Mouse (Mus musculus) spleen, embryonic (tissue): ENCODE results near the gene 9130230L23Rik.

Source experiments
- CTCF ChIA-PET: fragments of 350-600 bp; sonication (Branson Sonifier 250); formaldehyde crosslinking; loops from one replicate; lab custom pipeline; 2022; lab: Charles Lee

9130230L23Rik gene

DNA sequence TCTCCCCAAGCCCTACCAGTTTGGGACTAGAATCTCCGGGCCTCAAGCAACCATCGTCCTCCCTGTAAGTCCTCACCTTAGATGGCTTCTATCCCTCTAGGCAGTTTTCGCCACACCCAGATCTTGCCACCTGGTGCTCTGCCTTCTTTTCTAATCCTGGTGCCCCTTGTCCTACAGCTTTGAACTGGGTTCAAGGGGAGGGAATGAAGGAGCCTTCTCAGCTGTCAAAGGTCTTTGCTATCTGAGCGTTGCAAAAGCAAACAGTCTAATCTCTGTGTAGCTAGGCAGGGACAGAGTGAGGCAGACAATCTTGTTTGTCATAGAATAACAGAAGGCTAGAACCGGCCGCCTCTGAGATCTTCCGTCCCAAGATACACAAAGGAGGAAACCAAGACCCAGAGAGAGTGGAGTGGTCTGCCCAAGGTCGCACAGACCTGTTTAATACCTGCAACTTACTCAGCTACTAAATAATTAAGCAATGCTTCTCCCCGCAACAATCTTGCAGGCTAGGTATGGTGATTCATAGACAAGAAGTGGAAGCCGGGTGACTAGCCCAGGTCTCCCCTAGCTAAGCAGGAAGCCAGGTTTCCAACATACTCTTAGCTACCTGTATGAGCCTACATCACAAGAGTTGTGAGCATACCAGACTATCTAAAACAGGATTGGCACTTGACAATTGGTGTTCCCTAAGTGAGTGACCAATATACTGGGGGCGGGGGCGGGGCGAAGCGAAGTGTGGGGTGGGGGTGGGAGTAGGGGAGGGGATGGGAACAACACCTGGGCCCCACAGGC is at the start of gene 9130230L23Rik:
TSS of gene 9130230L23Rik (minus strand) at position 152 of the 792 bp plus-strand sequence.
- CTCF ChIA-PET = no interaction called here

DNA sequence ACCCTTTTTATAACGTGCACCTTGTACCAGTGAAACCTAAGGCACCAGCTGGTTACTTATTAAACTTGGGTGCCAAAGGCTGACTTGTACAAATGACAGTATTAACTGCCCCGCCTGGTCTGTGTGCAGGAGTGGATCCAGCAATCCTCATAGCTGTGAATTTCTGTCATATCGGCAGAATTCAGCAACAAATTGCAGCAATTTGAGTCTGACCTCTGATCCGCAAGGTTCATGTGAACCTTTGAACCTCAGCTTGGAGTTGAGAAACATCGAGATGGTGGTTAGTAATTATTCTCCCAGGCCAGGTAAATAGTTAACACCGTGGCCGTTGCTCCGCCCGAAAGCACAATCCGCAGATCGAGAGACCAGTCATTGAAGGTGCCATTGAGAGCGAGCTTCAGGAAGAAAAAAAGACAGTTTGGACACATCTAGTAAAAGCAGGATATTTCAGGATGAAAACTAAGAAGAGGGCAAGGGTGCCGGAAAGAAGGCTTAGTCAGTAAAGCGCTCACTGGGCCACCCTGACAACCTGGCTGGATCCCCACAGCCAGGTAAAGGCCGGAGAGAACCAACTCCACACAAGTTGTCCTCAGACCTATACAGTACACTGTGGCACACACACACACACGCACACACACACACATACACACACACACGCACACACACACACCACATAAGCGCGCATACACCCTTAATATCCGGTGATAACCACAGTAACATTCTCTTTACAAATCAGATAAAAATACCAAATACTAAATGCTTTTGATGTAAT is 48.9 kb upstream of the 9130230L23Rik start:
- CTCF ChIA-PET = no interaction called here

DNA sequence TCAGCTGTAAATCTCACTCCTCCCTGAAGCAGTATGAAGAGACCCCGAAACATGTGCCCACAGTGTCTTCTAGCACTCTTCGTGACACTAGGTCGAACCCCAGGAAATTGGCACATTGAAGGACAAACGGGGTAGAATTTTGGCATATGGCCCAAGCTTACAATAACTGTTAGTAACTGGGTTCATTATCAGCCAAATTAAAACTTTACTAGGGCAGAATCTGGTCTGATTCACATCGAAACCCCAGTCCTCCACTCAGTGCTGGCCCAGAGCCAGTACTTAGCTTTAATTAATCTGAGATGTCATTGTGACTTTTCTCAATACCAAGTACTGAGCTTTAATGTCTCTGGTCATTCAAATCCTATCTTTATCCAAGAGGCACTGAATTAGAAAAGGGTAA is 46.8 kb upstream of the 9130230L23Rik start:
- CTCF ChIA-PET = interaction anchor here (0.5 kb wide), 1 partner anchor 40 kb away, joined by 5 read pairs; no protein-coding TSS in a partner anchor

DNA sequence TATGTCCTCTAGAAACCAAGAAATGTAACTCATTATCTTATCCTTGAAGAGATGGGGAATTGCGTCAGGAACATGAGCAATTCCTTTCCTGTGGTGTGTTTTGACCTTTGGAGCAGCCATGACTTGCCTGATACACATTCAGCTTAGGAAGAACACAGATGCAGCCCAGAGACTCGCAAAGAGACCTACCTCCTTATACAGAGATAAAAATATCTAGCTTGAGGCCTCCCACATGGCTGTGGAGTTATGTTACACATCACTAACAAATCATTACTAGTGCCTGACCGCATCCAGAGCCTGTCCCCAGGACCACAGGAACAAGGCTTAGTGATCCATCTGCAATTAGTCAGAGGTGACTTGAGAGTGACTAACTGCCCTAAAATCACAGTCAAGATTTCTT is 42.3 kb upstream of the 9130230L23Rik start:
- CTCF ChIA-PET = no interaction called here

DNA sequence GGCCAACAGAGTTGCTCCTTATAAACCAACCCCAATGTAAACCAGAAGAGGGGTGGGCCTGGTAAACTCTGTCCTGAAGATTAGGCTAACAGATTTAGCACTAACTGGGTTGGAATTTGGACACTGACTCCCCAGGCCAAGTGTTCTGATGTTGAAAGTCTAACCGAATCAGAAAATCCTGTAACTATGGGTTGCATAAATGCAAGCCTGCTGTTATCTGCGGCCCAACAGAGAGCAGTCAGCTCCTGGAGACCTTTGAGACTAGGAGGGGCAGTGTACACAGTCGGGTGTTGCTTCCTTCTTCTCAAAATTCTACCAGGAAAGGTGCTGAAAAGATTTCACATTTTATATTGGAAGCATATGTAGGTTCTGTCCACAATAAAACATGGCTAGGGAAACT is 39.8 kb upstream of the 9130230L23Rik start:
- CTCF ChIA-PET = no interaction called here

- CTCF ChIA-PET = no interaction called here
These were observed 38.7 kb upstream of the 9130230L23Rik start for GRCm38 (mm10) chr5:66042651-66043340.

DNA sequence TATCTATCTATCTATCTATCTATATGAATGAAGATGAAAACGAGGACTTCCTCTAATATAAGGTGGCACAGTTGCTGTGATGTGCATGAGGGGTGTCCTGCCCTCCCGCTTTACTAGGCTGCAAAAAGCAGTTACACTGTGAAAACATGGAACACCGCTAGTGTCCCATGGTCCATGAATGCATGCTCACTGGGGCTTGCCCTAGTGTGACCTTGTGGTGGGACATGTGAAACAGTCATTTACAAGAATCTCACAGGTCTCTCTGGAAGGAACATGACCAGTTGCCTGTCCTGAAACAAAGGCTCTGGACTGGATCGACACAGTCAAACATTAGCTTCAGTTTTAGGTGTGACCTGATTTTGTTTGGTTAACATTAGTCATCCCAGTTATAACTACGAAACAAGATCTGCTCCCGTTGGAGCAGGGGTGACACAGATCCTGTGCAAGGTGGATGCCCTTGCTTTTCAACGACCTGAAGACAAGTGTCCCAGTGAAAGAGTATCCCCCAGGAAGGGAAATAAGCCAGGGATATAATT is 36.7 kb upstream of the 9130230L23Rik start:
- CTCF ChIA-PET = no interaction called here

DNA sequence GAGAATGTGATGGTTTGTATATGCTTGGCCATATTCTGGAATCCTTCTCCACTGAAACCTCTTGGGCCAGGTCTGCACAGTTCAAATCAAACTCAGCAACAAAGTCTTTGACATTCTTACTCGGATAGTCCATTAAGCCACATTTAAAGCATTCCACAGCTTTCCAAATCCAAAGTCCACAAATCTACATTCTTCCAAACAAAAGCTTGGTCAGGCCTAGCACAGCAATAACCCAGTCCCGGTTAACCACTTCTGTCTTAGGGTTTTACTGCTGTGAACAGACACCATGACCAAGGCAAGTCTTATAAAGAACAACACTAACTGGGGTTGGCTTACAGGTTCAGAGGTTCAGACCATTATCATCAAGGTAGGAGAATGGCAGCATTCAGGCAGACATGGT is 35.7 kb upstream of the 9130230L23Rik start:
- CTCF ChIA-PET = no interaction called here

- CTCF ChIA-PET = no interaction called here
These were observed 33.0 kb upstream of the 9130230L23Rik start for GRCm38 (mm10) chr5:66037066-66037465.

GRCm38 (mm10) chr5:66036440-66037054 is 32.5 kb upstream of the 9130230L23Rik start:
- CTCF ChIA-PET = no interaction called here

DNA sequence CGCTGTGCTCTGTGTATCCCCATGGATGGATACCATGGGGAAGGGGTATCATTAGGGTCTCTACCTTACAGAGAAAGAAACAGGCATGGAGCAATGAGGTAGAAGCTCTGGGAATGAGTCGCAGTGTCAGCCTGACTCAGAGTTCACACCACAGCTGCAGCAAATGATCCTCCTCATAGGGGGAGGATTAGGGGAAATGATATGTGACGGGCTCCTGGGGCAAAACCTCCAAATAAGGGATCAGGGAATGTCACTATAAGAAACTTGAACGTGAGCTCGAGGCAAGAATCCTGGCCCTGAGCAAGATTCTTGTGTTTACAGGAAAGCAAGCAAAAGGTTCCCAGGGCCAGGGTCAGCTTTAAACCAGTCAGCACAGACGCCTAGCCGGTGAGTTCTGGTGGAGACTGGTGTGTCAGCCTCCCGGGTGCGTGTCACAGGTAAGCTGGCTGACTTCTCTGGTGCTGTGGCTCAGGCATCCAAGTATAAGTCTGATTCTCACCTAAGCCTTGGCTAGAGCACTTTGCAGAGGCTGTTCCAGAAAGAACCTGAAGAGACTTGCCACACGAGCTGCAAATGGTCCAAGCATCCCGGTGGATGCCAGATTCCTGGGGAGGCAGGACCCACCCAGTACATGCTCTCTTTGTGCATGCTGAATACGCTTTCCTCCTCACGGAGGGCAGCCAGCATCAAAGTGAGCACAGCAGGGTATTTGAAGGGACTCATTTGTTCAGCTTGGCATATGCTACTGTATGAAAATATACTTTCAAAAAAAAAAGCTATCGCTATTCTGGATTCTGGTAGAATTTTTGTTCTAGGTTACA is 30.5 kb upstream of the 9130230L23Rik start:
- CTCF ChIA-PET = interaction anchor here (0.7 kb wide), 1 partner anchor 69 kb away, joined by 7 read pairs; no protein-coding TSS in a partner anchor

GRCm38 (mm10) chr5:66032826-66033225 is 28.7 kb upstream of the 9130230L23Rik start:
- CTCF ChIA-PET = interaction anchor here (0.6 kb wide), 1 partner anchor 72 kb away, joined by 10 read pairs; no protein-coding TSS in a partner anchor

DNA sequence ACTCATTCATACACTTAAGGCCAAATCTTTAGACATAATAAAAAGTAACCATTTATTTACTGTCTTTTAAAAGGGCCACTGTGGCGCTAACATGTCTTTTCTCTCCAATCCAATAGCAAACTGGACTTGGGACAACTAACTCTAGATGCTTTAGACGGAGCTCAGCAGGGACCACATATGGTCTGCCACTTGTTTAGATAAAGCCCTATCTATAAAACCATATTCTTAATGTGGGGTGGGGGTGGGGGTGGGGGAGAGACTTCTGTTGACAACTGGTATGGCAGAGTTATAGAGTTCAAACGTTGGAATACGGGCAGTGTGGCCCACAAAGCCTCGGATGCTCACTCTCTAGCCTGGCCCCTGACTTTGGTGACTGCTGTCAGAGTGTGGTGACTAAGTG is 27.6 kb upstream of the 9130230L23Rik start:
- CTCF ChIA-PET = interaction anchor here (0.6 kb wide), 1 partner anchor 961 kb away, joined by 9 read pairs; no protein-coding TSS in a partner anchor

DNA sequence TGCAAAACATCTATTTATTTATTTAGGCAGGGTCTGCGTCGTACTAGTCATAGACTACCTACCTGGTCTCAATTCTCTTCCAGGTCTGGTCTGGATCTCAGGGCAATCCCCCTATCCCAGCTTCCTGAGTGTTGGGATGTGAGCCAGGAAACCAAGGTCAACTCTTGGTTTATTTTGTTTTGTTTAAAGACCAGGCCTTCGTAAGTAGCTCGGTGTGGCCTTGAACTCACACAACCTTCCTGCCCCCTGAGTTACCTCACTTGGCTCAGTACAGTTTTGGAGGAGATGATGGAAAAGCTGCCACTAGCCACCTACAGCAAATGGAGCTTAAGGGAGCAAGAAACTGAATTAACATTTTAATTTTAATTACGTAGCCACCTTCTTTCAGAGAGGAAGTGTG is 24.1 kb upstream of the 9130230L23Rik start:
- CTCF ChIA-PET = no interaction called here

DNA sequence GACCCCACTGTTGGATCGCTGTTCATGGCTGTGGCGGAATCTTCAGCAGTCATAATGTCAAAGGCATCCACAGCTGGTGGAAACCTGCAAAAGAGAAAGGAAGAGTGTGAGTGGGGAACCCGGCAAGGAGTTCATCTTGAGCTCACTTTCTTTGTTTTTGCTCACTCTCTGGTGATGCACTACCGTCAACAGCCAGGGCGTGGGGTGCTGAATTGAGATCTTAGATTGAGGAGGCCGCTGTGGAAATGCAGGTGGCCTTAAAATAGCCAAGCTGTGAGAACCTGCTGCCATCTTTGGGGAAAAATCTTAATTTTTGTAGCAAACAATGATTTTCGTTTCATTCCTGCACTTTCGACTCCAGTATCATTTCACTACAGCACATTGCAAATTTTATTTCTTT is 23.1 kb upstream of the 9130230L23Rik start:
- CTCF ChIA-PET = interaction anchor here (0.7 kb wide), 2 partner anchors 44 to 101 kb away, joined by 3 to 4 read pairs; no protein-coding TSS in a partner anchor

DNA sequence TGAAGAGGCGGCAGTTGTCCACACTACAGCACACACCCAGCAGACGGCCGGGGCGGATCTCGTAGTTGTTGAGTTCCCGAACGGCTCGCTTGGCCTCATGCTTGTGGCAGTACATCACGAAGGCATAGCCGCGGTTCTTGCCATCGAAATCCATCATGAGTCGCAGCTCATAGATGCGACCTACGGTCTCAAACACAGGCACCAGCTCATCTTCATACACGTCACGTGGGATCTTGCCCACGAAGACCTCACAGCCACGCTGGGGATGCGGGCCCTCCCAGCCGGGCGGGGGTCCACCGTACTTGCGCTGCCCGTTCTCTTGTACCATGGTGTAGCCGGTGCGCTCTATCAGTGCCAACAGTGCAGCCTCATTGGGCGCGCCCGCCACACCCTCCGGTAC is 22.7 kb upstream of the 9130230L23Rik start:
- CTCF ChIA-PET = interaction anchor here (0.7 kb wide), 1 partner anchor 101 kb away, joined by 4 read pairs; no protein-coding TSS in a partner anchor

- CTCF ChIA-PET = interaction anchor here (0.5 kb wide), 1 partner anchor 393 kb away, joined by 5 read pairs; no protein-coding TSS in a partner anchor
These were observed 11.4 kb upstream of the 9130230L23Rik start for GRCm38 (mm10) chr5:66015449-66015961.

- CTCF ChIA-PET = interaction anchor here (0.7 kb wide), 1 partner anchor 63 kb away, joined by 4 read pairs; no protein-coding TSS in a partner anchor
These were observed 10.4 kb upstream of the 9130230L23Rik start for GRCm38 (mm10) chr5:66014437-66014836.

GRCm38 (mm10) chr5:66013999-66014398 is 9.9 kb upstream of the 9130230L23Rik start:
- CTCF ChIA-PET = interaction anchor here (0.7 kb wide), 1 partner anchor 64 kb away, joined by 4 read pairs; no protein-coding TSS in a partner anchor
